Mouse (Mus musculus) layer of hippocampus, adult 9-11 months (tissue): ENCODE results near the gene Lrig2.

Source experiments
- DNase-seq: peaks from one replicate; pipeline ENCODE4 v3.0.0; 2022

Lrig2 gene

DNA sequence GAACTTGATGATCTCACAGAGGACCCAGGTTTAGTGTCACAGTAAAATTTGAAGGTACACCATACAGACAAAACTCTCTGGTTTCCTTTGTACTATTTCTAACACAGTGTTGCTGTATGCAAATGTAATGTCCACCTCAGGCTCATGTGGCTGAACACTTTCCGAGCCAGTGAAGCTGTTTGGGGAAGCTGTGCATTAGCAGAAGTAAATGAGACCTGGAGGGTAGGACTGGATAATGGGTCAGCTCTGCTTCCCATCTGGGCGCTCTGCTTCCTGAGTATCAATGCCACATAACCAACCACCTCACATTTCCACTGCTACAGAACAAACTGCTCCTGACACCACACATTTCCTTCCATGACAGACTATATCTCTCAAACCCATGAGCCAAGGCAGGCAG lies 10.1 kb downstream of the Lrig2 start:
- no peak for DNase-seq

DNA sequence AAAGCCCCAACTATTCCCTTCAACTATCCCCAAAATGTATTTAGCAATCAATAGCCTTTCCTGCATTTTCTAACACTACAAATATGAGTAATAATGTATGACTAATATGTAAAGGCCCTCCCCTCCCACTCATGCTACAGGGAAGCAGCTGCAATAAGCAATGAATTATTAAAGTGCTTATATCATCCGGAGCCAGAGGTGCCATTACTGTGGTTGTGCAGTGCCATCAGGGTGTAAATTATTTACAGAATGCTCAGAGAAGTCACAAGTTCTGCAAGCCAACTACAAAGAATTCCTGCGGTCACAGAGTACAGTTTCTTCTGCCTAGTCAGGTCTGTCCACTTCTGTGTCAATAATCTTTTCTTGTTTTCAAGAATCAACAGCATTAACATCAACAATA lies 10.8 kb downstream of the Lrig2 start:
- DNase-seq = no peak

DNA sequence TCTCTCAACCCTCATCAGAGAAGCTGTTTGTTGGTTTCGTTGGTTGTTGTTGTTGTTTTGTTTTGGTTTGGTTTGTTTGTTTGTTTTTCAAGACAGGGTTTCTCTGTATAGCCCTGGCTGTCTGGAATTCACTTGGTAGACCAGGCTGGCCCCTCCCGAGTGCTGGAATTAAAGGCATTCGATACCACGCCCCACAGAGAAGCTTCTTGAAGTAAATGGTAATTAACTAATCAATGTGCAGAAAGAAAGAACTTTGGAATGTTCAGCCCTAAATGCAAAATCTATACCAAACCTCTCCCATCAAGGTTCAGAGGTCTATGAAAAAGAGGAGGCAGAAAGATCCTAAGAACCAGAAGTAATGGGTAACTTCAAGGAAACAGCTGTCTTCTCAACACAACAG lies 15.5 kb downstream of the Lrig2 start:
- DNase-seq = no peak

DNA sequence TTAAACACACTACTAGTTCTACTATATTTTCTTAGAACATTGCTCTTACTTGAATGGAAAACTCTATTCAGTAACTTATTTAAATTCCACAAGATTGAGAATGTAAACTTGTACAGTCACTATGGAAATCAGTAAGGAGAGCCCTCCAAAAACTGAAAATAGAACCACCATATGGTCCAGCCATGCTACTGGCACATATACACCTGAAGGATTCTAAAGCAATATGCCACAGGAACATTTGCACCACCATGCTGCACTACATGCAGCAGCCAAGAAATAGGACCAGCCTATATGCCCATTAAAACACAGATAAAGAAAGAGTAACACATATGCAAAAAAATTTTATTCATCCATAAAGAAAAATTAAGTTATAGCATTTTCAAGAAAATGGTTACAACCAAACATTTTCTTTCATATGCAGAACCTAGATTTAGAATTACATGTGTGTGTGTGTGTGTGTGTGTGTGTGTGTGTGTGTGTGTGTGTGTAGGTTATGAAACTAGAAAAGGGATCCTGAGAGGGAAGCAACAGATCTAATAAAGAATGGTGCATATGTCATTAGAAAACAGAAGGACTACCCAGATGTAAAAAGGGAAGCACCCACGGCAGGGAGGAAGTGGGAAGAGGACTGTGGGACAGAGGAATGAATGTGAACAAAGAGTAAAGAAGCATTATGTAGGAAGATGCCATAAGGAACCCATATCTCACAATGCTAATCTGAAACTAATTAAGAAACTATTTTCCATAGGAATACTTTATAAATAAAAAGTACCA lies 30.6 kb downstream of the Lrig2 start:
- peak; percentile 29 for DNase-seq

DNA sequence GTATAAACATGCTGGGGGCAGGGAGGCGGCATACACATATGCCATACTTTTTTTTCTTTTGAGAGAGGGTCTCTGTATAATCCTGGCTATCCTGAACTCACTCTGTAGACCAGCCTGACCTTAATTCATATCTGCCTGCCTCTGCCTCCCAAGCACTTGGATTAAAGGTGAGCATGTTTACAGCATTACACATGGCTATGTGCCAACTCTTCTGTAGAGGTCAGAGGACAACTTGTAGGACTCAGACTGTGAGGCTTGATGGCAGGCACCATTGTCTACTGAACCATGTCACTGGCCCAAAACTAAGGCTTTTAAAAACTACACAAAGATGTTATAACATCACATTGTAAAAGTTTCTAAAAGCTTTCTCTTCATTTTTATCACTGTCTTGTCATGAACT lies 33.7 kb downstream of the Lrig2 start:
- DNase-seq = no peak

DNA sequence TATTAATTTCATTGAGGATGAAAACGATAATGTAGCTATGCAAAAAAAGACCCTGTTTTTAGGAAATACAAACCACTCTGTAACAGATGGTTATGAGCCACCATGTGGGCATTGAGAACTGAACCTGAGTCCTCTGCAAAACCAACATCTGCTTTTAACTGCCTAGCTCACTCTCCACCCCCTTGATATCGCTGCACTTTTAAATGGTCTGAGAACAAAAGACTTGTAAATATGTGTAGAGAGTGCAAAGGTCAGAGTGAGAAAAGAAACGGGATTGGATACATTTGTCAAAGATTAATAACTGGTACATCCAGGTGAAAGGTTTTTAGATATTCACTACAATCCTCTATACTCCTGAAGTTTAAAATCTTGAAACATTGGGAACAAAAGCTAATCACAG lies 42.3 kb downstream of the Lrig2 start:
- DNase-seq = no peak

DNA sequence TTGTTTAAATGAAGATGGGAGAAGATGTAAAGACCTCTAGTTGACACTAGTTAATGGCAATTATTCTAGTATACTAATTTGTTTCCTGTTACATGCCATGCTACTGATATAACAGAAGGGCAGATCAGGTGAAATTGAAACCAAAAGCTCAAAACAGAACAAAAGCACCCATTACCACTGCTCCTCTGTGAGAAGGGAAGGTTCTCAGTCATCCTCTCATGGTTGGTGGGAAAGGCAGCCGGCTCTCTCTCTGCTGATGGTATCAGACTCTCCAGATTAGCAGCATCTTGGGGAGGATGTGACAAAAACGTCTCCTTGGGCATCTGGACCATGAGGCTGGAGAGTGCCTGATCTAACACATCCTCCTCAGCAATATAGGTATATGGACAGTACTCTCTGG lies 50.5 kb downstream of the Lrig2 start:
- DNase-seq = no peak

DNA sequence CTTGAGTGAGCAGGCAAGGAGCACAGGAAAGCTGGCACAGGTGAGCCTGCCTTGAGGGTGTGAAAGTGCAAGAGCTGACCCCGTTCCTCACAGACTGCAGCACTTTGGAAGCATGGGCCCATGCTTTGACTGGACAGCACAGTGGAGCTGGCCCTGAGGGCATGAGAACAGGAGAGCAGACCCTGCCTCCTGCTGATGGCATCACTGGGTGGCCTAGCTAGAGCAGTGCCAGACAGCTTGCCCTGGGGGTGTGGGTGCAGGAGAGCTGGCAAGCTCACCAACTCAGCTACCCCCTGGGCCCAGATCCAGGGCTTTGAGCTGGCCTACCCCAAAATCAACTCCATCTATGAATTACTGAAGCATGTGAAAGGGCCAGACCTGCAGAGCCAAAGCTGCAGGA lies 53.1 kb downstream of the Lrig2 start:
- DNase-seq = no peak

DNA sequence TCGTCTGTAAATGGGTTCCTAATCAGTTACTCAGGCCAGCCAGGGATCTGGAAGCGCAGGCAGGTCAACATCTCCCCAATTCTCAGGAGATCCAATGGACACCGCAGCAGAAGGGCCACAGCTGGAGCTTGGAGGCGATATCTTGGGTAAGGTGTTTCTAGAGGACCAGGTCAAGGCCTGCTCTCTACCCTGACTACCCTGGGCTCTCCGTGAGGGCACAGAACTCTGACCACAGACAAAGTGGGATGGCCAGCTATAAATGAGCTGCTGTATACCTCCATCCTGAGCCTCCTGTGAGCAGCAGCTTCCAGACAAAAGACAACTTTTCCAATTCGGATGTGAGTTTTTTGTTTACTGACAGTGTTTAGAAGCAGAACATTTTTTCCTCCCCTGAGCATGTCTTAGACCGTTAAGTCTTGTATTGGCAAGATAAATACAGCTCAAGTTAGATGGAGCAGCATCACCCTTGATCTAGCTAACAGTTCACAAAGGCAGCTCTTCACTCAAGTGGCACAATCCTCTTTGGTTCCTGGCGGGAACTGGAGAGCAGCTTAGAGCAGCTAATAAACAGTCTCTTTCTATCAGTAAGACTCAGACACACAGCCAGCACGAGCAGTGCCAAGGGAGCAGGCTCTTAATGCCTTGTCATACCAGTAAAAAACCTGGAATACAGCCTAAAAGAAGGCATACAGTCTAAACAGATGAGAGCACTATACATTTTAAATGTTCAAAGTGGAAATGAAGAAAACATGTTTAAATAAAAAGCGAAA lies 56.0 kb downstream of the Lrig2 start:
- no peak for DNase-seq

DNA sequence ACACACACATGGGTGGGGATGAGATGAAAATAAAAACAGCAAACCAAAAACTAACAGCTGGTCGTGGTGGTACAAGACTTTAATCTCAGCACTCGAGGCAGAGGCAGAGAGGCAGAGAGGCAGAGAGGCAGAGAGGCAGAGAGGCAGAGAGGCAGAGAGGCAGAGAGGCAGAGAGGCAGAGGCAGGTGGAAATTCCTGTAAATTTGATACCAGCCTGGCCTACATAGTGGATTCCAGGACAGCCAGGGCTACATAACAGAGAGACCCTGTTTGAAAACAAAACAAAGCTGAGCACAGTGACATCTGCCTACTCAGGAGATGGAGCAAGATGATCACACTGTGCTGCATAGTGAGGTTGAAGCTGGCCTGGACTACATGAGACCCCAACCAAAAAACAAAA lies 64.5 kb downstream of the Lrig2 start:
- DNase-seq = no peak

DNA sequence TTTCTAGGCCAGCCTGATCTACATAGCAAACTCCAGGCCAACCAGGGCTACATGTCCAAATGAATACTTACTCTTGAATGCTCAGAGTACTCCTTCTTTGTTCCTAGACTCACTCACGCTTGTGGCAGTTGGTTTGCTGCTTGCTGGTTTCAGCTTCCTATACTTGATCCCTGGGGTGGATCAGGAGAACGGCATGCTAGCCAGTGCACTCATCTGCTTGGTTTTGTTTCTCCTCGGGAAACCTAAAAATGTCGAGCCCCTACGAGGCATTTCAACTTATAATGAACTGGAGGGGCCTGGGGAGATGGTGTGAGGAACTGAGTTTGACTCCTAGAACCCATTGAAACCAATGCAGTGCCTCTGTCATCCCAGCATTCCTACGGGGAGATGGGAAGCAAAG lies 65.0 kb downstream of the Lrig2 start:
- no peak for DNase-seq

DNA sequence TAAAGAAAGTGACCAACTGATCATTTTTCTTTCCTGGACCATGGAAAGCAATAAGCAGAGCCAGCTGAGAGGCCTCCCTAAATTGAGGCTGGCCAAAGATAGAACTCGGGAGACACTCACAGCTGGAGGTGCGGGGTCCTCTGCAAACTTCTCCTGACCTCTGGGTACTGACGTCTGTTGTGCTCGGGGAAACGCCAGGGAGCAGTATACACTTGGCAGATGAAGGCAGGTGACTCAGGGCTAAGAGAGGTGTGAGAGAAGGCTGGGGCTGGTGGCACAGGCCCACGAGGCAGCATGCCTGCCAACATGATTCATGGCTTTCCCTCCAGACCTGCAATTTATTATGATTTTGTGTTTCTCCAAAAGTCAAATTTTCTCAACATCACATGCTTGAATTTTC lies 66.1 kb downstream of the Lrig2 start:
- no peak for DNase-seq

DNA sequence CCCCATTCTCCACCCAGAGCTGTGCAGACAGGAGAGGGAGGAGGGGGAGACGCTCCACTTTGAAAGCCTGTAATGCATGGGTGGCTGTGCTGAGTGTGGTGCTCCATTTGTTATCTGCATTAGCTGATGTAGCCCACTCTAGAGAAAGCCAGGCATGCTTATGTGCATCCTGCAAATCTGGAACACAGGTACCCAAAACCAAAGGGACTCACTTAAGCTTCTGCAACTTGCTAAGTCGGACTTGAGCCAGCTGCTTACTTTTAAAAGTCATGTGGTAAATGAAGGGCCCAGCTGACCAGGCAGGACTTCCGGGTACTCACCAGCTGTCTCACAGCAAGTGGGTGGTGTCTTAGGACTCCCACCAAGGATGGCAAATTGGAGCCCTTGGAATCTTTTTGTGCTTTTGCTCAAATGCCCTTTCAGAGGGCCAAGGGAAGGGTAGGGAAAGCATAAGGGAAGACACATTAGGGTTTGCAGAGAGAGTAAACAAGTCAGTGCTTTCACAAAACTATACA lies 66.7 kb downstream of the Lrig2 start:
- no peak for DNase-seq

DNA sequence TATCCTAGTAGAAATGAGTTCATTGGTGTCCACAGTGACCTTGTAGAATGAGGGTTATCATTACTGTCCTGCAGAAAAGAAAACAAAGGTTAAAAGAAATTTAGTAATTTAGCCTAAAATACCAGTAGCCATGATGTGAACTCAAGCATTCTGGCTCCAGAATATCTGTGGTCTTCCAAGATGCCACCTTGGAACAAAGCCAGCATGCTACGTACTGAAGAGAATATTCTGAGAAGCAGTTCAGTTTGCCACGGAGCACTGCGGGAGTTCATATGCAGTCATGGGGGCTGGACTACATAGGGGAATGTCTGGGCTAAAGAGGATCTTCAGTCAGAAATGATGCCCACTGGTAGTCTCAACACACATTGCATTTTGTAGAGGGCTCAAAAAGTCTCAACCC lies 67.6 kb downstream of the Lrig2 start:
- DNase-seq = no peak

DNA sequence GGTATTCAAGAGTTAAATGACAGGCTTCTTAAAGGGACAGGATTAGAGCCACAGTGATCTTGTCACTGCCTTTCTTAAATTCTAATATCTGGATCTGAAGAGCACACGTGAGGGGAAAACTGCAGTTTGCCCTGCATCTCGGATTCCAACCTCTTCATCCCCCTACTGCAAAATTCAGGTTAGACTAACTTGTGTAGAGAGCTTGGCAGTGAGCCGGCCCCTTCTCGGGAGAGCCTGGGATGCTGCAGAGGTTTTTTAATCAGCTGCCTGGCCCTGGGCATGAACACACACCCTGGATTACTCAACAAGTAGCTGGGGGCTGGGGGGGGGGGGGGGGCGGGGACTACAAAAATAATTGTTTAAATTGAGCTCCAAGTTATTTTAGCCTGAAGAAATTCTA lies 69.4 kb downstream of the Lrig2 start:
- no peak for DNase-seq

DNA sequence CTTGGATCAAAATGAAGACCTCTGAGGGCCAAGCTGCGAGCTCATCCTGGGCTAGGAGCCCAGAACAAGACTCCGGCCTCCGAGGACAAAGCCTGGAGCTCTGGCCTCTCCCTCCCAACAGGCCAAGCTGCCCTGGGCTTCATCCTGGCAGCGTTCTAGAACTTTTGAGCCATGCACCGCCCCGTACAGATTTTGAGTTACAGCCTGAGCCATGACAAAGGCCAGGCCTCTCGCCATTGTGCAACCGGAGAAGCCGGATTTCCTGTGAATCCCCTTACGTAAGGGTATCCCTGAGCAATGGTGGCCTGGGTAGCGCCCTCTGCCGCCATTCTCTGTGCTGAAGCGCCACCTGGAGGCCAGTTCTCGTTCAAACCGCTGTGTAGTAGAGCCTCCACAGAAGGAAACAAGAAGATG lies 69.8 kb downstream of the Lrig2 start:
- peak; percentile 92 for DNase-seq

DNA sequence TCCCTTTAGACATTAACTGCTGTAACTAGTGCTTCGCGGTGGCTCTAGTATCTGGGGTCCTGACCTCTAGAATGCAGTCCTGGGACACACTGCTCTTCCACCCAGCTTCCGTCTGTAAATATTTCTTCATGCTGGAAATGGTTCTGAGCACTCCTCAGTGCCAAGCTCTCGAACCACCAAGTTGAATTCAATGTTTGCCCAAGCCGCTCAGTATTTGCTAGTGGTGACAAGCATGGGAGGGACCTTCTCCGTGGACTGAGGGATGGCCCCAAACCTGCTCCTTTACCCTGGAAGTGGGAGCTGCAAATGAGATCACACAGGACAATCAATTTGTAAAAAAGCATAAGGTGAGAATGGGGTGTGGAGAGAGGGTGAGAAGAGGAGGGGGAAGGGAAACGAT lies 70.3 kb downstream of the Lrig2 start:
- no peak for DNase-seq

DNA sequence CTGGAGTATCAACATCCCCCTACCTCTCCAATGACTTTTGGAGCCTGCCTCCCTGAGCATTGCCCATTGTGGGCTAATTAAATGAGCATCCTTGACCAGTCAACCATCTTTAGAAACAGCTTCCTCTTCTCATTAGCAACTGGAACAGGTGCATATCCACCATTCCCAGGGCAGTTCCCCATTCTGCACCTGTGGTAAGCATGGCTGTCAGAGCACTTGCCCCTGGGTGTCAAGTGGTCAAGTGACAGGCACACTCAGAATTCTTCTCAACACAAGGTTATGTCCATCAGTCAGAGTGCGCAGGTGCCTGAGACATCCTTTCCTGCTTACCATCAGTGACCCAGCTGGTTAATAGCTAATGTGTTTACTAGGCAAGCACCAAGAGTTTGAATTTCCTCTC lies 72.9 kb downstream of the Lrig2 start:
- no peak for DNase-seq

DNA sequence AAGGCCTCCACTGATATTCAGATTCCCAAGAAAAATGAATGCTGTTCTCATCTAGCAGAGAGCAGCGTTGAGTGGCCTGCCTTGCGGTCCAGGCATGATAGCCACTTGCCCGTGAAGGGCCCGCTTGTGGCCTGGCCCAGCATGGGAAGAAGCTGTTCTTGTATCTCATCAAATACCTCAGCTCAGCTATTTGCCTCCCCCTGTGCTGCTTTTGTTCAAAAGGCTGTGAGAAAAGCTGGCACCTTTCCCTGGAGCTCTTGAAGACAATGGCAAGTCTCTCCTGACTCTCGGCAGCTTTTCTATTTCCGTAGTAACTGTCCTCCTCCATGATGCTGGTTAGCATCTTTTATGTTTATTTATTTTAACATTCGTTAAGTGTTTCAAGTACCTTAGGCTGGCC lies 74.1 kb downstream of the Lrig2 start:
- DNase-seq = no peak

DNA sequence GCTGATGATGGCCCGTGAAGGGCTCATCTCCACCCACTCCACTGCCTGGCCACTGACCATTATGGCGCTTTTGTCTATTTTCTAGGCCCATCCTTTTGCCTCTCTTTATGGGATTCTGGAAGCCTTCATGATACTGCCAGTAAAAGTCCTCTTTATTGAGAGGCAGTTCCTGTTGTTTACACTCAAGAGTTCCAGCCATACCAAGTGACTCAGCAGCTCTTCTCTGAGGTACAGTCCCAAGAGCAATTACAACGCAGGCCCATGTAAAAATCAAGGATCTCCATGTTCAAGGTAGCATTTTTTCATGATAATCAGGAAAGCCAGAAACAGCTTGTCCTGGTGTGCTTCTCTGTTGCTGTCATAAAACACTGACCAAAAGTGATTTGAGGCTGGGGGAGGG lies 75.8 kb downstream of the Lrig2 start:
- DNase-seq = no peak

DNA sequence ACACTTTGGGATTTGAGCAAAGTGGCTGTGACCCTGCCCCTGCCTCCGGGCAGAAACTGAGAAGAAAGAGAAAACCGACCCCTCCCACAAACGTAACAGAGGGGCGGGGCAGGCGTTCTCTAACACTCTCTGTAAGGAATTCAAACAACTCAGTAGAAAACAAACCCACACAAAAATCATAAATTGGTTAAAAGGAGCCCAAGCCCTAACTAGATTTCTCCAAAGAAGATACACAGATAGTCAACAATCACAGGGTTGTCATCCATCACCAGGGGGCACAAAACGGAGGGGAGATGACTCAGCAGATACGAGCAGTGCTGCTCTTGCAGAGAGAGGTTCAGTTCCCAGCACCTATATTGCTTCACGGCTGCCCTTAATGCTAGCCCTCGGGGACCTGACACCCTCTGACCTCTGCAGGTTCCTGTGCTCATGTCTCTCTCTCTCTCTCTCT lies 77.4 kb downstream of the Lrig2 start:
- no peak for DNase-seq

DNA sequence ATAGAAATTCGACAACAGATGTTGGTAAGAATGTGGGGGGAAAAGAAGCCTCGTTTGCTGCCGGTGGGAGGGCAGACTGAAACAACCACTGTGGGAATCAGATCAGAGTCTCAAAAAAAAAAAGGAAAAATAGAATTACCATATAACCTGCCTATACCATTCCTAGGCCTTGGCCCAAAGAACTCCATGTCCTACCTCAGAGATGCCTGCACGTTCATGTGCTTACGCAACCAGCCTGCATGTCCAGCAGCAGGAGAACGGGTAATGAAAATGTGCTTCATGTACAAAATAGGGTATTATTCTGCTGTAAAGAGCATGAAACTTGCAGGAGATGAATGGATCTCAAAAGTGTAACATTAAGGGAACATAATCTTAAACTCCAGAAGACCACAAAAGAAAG lies 79.1 kb downstream of the Lrig2 start:
- DNase-seq = no peak

DNA sequence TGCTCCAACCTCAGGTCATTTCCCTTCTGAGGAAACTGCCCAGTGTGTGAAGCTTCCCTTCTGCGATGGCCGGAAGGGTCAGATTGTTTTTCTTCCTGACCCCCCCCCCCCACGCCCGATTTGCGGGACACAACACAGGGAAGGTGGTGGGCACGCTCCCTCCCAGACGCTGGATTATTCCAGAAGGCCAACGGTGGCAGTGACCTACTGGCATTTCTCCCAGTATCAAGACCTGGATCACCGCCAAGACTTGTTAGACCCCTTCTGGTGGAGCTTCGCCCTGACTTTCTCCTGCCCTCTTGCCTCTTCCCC lies 79.9 kb downstream of the Lrig2 start:
- no peak for DNase-seq

DNA sequence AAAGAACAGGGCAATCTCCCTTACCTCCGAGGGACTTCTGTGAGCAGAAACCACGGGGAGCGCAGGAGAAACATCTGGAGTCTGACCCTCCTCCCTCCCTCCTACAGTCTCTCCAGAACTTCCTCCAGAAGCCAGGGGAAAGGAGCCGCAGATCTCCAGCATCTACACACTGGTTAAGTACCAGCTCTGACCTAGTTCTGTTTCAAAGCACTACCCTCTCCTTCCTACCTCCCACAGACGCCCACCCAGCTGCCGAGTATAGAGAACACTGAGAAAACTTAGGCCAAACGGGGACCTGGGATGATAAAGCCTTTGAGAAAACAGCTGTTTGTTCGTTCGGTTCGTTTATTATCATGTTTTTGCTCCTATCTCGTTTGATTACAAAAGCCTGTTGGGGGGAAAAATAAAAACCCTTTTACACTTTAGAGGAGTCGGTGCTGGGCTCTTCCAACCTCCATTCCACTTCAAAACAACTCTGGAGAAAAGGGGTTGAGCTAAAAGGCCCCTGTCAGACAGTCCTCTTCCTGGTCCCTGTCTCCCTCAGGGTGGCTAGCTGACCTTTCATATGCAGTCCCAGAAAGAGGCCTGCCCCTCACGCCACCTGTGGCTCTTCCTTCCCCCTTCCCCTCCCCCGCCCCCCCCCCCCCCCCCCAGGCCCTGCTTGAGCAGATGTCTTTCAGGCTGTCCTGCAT lies 80.4 kb downstream of the Lrig2 start:
- no peak for DNase-seq
